Mouse (Mus musculus) intestine, postnatal 0 days (tissue): ENCODE results near the gene Tufm. TPM values are rescaled to one million over a fixed set of nuclear protein-coding genes. Genes with fewer than 3 reads are reported as not detected.

ENCODE experiments used
- ATAC-seq: fragments of 200-750 bp; cut with Nextera tagmentation; 2 replicates; pipeline ENCODE4 v1.8.0; 2017; ENCODE audit warnings: mild to moderate bottlenecking, moderate TSS enrichment, moderate library complexity
- H3K27ac ChIP-seq: fragments of 300-500 bp; sonication (generic); 2 replicates; pipeline ENCODE4 v1.5.1; 2014; ENCODE audit warnings: mild to moderate bottlenecking, low read depth, low read length, moderate library complexity
- H3K27me3 ChIP-seq: fragments of 300-500 bp; sonication (generic); replicated peaks from 2 replicates; pipeline ENCODE4 v1.6.1; 2014; ENCODE audit warnings: low read length, mixed read lengths; ENCODE audit not compliant: control insufficient read depth, insufficient read depth
- H3K36me3 ChIP-seq: fragments of 300-500 bp; sonication (generic); 2 replicates; pipeline ENCODE4 v1.6.1; 2014; ENCODE audit warnings: mild to moderate bottlenecking, moderate library complexity; ENCODE audit not compliant: control insufficient read depth, insufficient read depth
- H3K4me1 ChIP-seq: fragments of 300-500 bp; sonication (generic); replicated peaks from 2 replicates; pipeline ENCODE4 v1.6.1; 2014; ENCODE audit warnings: antibody characterized with exemption, low read length, mixed read lengths; ENCODE audit not compliant: control insufficient read depth, insufficient read depth
- H3K4me2 ChIP-seq: fragments of 300-500 bp; sonication (generic); replicated peaks from 2 replicates; pipeline ENCODE4 v1.6.1; 2014; ENCODE audit warnings: low read depth, mild to moderate bottlenecking, moderate library complexity
- H3K4me3 ChIP-seq: fragments of 300-500 bp; sonication (generic); 2 replicates; pipeline ENCODE4 v1.5.1; 2014; ENCODE audit warnings: low read depth, low read length
- H3K9ac ChIP-seq: fragments of 300-500 bp; sonication (generic); 2 replicates; pipeline ENCODE4 v1.6.1; 2014; ENCODE audit warnings: mild to moderate bottlenecking, low read depth, low read length
- H3K9me3 ChIP-seq: fragments of 300-500 bp; sonication (generic); 2 replicates; pipeline ENCODE4 v1.6.1; 2016; ENCODE audit warnings: mixed run types; ENCODE audit not compliant: control insufficient read depth
- CTCF ChIP-seq: sonication (generic); IDR thresholded peaks from 2 replicates; pipeline ENCODE4 v1.5.1; 2016; ENCODE audit warnings: low read depth, mild to moderate bottlenecking, control low read depth, antibody characterized with exemption, moderate library complexity
- WGBS: fragments of 180-500 bp; shearing (Covaris S2); extraction: QIAGEN DNeasy Blood & Tissue Kit; methylation state at CpG from one replicate; pipeline ENCODE4 v1.1.7; 2014; 5-methylcytosine and 5-hydroxymethylcytosine counted together
- polyA plus RNA-seq: library from polyadenylated mRNA; unstranded; fragments of >200 nt; fragmentation: Nextera tagmentation; extraction: Ambion mirVana; gene quantifications from 2 replicates; pipeline ENCODE4 v1.2.1, GENCODE M21; 2015

Tufm gene
- polyA plus RNA-seq, 1 experiment from 2014 or later = 76.5 TPM

DNA sequence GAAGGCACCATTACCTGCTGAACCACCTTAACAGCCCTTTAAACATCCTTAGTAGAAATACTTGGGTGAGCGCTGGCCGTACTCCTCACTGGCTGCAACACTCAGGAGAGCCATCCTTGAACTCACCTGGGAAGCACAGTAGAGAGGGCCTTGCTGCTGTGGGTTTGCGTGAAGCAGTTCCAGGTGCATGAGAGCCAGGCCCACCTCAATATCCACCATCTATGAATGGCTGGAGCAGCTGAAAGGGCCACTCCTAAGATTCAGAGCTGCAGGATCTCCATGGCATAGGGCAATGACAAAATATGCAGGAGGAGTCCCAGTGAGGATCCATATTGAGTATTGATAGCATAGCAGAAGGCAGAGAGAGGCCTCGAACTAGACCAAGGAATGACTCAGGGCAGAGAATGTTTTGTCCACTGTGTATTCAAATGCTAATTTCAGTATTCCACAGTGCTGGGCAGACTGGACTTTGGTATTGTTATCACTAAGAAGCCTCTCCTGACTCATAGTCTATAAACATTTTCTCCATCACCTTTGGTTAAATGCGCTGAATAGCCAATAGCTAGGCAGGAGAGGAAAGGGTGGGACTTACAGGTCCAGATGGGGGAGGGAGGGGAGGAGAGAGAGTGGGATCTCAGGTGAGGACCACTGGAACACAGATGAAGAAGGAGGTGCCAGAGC lies 31.2 kb downstream of the Tufm start:
- H3K27ac ChIP-seq = no peak overlapping the region; the same call in 1 of the 2 replicates
- no peak overlapping the region for H3K4me2 ChIP-seq
- no peaks in the 10 kb centered on the region for H3K27me3 ChIP-seq
- ATAC-seq = peak; percentile 81
- TF ChIP-seq CTCF = no peak
- no peak overlapping the region for H3K4me3 ChIP-seq
- 77% methylated on average over 5 of the region's 5 CpGs for WGBS
- no peaks in the 10 kb centered on the region for H3K36me3 ChIP-seq
- H3K4me1 ChIP-seq = no peaks in the 10 kb centered on the region
- no peak overlapping the region for H3K9ac ChIP-seq
- no peaks in the 10 kb centered on the region for H3K9me3 ChIP-seq

DNA sequence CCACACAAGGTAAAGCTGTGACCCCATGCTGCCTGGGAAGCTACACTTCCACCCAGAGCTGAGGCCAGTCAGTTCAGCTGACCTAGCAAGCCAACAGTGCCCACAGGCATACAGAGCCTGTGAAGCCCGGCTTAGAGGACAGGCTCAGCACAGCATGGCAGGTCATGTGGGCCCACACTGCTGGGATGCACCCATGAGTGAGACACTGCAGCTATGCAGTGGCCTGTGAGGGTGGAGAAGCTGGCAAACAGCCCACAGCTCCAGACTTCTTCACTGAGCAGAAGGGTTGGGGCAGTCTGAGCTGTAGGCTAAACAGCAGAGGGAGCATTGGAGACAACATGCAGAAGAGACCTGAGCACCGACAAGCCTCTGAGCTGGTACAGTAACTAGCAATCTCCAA lies 32.4 kb downstream of the Tufm start:
- Histone ChIP-seq H3K9ac (no peak overlapping the region), H3K36me3 (no peaks in the 10 kb centered on the region)

DNA sequence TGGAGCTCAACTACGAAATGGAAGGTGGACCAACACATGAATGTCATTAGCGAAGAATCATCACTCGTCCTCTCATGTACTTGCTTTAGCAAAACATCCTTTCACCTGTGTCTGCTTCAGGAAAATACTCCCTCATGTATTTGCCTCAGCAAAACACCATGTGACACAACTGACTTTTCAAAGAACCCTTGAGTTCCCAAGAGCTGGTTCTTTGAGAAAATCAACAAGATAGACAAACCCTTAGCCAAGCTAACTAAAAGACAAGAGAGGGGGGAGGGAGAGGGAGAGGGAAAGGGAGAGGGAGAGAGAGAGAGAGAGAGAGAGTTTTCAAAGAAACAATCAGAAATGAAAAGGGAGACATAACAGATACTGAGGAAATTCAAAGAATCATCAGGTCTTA lies 36.2 kb downstream of the Tufm start:
- WGBS = 77% methylated on average over 3 of the region's 3 CpGs
- H3K27me3 ChIP-seq = no peaks in the 10 kb centered on the region
- no peaks in the 10 kb centered on the region for H3K9me3 ChIP-seq
- H3K4me1 ChIP-seq = no peaks in the 10 kb centered on the region
- TF ChIP-seq CTCF = no peak
- no peak overlapping the region for H3K9ac ChIP-seq
- H3K4me3 ChIP-seq = no peak overlapping the region
- no peak overlapping the region for H3K4me2 ChIP-seq
- no peak for ATAC-seq
- H3K36me3 ChIP-seq = no peaks in the 10 kb centered on the region
- H3K27ac ChIP-seq = no peak overlapping the region

More for the DNA sequence above, 32.4 kb downstream of the Tufm start:
- ATAC-seq = no peak
- Histone ChIP-seq H3K27me3 (no peaks in the 10 kb centered on the region), H3K9me3 (no peaks in the 10 kb centered on the region), H3K4me1 (no peaks in the 10 kb centered on the region), H3K4me3 (no peak overlapping the region), H3K4me2 (no peak overlapping the region), H3K27ac (peak overlapping the region; percentile 54; the same call in 1 of the 2 replicates)
- peak; percentile 27 for TF ChIP-seq CTCF
- WGBS = 53% methylated on average over 2 of the region's 2 CpGs

DNA sequence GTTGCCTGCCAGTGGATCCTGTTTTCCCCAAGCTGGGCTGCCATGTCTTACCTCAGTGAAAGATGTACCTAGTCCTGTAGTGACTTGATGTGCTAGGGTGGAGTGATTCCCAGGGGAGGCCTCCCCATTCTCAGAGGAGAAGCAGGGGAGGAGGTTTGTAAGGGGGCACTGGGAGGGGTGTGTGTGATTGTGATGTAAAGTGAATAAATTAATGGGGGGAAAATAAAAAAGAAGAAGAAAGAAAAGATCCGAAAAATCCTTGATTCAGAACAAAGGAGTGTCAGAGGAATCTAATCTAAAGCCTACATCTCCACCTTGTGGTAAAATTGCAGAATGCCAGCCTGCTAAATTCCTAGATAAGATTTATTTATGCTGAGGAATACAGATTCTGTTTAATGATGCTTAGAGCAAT lies 41.0 kb downstream of the Tufm start:
- H3K9ac ChIP-seq = no peak overlapping the region
- WGBS = 9% methylated on average over 1 of the region's 1 CpGs

DNA sequence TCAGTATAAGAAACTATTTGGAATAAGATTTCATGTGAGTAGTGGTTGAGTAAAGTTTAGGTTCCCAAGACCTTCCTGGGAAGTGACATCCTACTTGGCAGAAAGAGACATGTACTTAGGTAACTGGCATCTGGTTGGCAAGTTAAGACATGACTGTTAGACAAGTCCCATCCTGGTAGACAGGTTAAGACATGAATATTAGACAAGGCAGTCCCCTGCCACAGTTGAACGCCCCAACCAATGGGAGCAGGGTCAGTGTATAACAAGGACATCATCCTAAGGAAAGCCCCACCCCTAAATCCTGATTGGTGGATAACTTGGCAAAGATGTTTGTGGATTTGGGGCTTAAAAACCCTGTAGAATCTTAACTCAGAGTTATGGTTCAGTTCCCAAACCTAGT lies 46.3 kb downstream of the Tufm start:
- Histone ChIP-seq H3K27ac (no peak overlapping the region), H3K9ac (no peak overlapping the region), H3K4me1 (no peaks in the 10 kb centered on the region), H3K27me3 (peaks cover 10% of the 10 kb centered on the region), H3K4me2 (no peak overlapping the region), H3K36me3 (no peaks in the 10 kb centered on the region), H3K9me3 (no peaks in the 10 kb centered on the region), H3K4me3 (no peak overlapping the region)
- TF ChIP-seq CTCF = no peak
- ATAC-seq = no peak
- 89% methylated on average over 1 of the region's 1 CpGs for WGBS

More for the DNA sequence above, 41.0 kb downstream of the Tufm start:
- H3K9me3 ChIP-seq = no peaks in the 10 kb centered on the region
- ATAC-seq = peak; percentile 28; the same call in 1 of the 2 replicates
- H3K4me3 ChIP-seq = no peak overlapping the region
- H3K27ac ChIP-seq = no peak overlapping the region
- no peak overlapping the region for H3K4me2 ChIP-seq
- TF ChIP-seq CTCF = peak; percentile 82
- no peaks in the 10 kb centered on the region for H3K4me1 ChIP-seq
- H3K27me3 ChIP-seq = no peaks in the 10 kb centered on the region
- H3K36me3 ChIP-seq = no peaks in the 10 kb centered on the region

DNA sequence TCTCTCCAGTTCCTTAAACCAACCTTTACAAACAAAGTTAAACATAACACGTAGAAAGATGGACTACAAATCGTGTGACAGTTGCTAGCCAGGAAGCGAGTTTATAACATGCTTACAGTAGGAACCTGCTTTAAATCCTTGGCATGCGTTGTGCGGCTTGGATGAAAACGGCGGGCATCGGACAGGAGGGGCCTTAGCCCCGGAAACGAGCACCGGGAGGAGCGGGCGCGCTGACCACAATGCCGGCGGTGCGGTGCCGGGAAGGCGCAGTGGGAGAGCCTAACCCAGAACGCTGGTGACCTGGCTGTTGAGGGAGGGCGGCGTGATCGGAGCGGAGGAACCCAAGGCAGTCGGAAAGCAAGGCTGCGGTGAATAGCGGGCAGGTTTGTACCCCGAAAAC lies 48.6 kb downstream of the Tufm start:
- H3K27ac ChIP-seq = no peak overlapping the region
- peak overlapping the region; percentile 76 for H3K4me2 ChIP-seq
- TF ChIP-seq CTCF = no peak
- peak overlapping the region; percentile 40 for H3K4me3 ChIP-seq
- ATAC-seq = no peak
- no peaks in the 10 kb centered on the region for H3K9me3 ChIP-seq
- WGBS = 2% methylated on average over 28 of the region's 28 CpGs
- no peaks in the 10 kb centered on the region for H3K4me1 ChIP-seq
- H3K9ac ChIP-seq = peak overlapping the region; percentile 22; the same call in 1 of the 2 replicates
- no peaks in the 10 kb centered on the region for H3K36me3 ChIP-seq
- H3K27me3 ChIP-seq = peaks cover 10% of the 10 kb centered on the region

DNA sequence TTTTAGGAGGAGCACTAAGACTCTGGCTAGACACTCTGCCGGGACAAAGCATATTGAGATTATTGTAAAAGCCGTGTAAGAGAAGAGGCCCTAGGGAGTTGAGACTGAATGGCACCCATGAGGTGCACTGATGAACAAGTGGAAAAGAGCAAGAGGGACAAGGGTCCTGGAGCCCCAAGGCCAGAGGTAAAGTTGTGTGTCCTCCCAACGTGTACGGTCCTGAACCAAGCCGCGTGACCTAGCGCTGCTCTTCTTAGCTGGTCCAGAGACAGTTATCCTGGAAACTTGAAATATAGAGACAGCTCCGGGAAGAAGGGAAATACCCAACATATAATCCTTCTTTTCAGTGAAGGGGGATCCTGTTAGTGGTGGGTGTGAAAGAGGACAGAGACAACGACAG lies 49.3 kb downstream of the Tufm start:
- TF ChIP-seq CTCF = no peak
- Histone ChIP-seq H3K9ac (no peak overlapping the region), H3K27ac (no peak overlapping the region), H3K9me3 (no peaks in the 10 kb centered on the region), H3K4me3 (peak overlapping the region; percentile 40; the same call in 1 of the 2 replicates), H3K4me1 (no peaks in the 10 kb centered on the region), H3K4me2 (peak overlapping the region; percentile 76; the same call in 1 of the 2 replicates), H3K27me3 (peaks cover 10% of the 10 kb centered on the region), H3K36me3 (no peaks in the 10 kb centered on the region)
- WGBS = 68% methylated on average over 9 of the region's 9 CpGs
- no peak for ATAC-seq
